ENCODE assay signal across 34 mouse cellular contexts in genomic region chr13:33091306-33091705, GRCm38 (mm10). TPM values are rescaled to one million over a fixed set of nuclear protein-coding genes. Genes with fewer than 3 reads are reported as not detected.
"Had no signal": no experiment of that assay in that cellular context is flagged by ENCODE, and none has a peak within 500 bp of the region (broad histone marks: within the 10 kb centered on the region; RNA-seq: fewer than 3 reads in every experiment).

No protein-coding gene starts in this region.

- H3K4me3 ChIP-seq: heart, embryonic 12.5 days; heart, embryonic 13.5 days; heart, embryonic 15.5 days; hindbrain, embryonic 10.5 days; hindbrain, embryonic 12.5 days; hindbrain, embryonic 13.5 days; hindbrain, embryonic 15.5 days; intestine, embryonic 15.5 days; kidney, embryonic 15.5 days; layer of hippocampus, adult 2 months; left cerebral cortex, adult 2 months had no signal

- DNase-seq: heart, postnatal 10 days; heart, postnatal 14 days; heart, postnatal 36 days; heart, postnatal 4 days; kidney, adult 11 months; kidney, adult 18-20 months; kidney, adult 2 months; kidney, adult 8-10 months; kidney, adult 9 months; kidney, postnatal 10 days; kidney, postnatal 14 days; kidney, postnatal 25 days; kidney, postnatal 36 days; kidney, postnatal 4 days; layer of hippocampus, postnatal 36 days had no signal

- H3K27ac ChIP-seq: heart, embryonic 13.5 days; heart, embryonic 15.5 days; hindbrain, embryonic 10.5 days; hindbrain, embryonic 12.5 days; hindbrain, embryonic 13.5 days; hindbrain, embryonic 14.5 days; hindbrain, embryonic 15.5 days; hindbrain, postnatal 0 days; intestine, embryonic 15.5 days; kidney, embryonic 15.5 days; kidney, postnatal 0 days; layer of hippocampus, adult 2 months; left cerebral cortex, adult 2 months had no signal

- H3K4me1 ChIP-seq: heart, embryonic 12.5 days; heart, embryonic 15.5 days; hindbrain, embryonic 10.5 days; hindbrain, embryonic 12.5 days; hindbrain, embryonic 13.5 days; hindbrain, embryonic 15.5 days; intestine, embryonic 15.5 days; kidney, embryonic 15.5 days had no signal

- H3K9me3 ChIP-seq: heart, embryonic 15.5 days; hindbrain, embryonic 13.5 days; hindbrain, embryonic 15.5 days; intestine, embryonic 15.5 days; kidney, embryonic 15.5 days had no signal

- H3K36me3 ChIP-seq: heart, embryonic 12.5 days; heart, embryonic 13.5 days; heart, embryonic 15.5 days; hindbrain, embryonic 10.5 days; hindbrain, embryonic 12.5 days; hindbrain, embryonic 13.5 days; hindbrain, embryonic 15.5 days; intestine, embryonic 15.5 days; kidney, embryonic 15.5 days had no signal

- H3K27me3 ChIP-seq: heart, embryonic 12.5 days; heart, embryonic 13.5 days; heart, embryonic 15.5 days; hindbrain, embryonic 12.5 days; hindbrain, embryonic 13.5 days; hindbrain, embryonic 15.5 days; intestine, embryonic 15.5 days; kidney, embryonic 15.5 days had no signal

RNA-seq across cellular contexts. Expression of gene Serpinb1b, which starts 12.9 kb away (rescaled TPM):
- polyA plus RNA-seq: heart, embryonic 11.5 days; heart, embryonic 12.5 days; heart, embryonic 13.5 days; heart, postnatal 0 days; intestine, embryonic 14.5 days; kidney, adult 2 months; kidney, embryonic 14.5 days; kidney, embryonic 15.5 days; kidney, embryonic 16.5 days; kidney, postnatal 0 days had no signal
